Mouse (Mus musculus) kidney, embryonic 16.5 days (tissue): ENCODE data around the gene Zdhhc4. TPM values are rescaled to one million over a fixed set of nuclear protein-coding genes. Genes with fewer than 3 reads are reported as not detected.

Experiments used
- ATAC-seq: fragments of 200-750 bp; cut with Nextera tagmentation; 2 replicates; pipeline ENCODE4 v1.8.0; 2017; ENCODE audit warnings: moderate TSS enrichment; ENCODE audit not compliant: low FRiP score, low TSS enrichment
- H3K27ac ChIP-seq: fragments of 300-500 bp; sonication (generic); 2 replicates; pipeline ENCODE4 v1.5.1; 2014; ENCODE audit warnings: low read length
- H3K27me3 ChIP-seq: fragments of 300-500 bp; sonication (generic); 2 replicates; pipeline ENCODE4 v1.6.1; 2014; ENCODE audit warnings: low read length, control low read depth, mixed read lengths; ENCODE audit not compliant: insufficient read depth
- H3K36me3 ChIP-seq: fragments of 300-500 bp; sonication (generic); 2 replicates; pipeline ENCODE4 v1.6.1; 2014; ENCODE audit warnings: low read length, control low read depth, mixed read lengths; ENCODE audit not compliant: insufficient read depth
- H3K4me1 ChIP-seq: fragments of 300-500 bp; sonication (generic); 2 replicates; pipeline ENCODE4 v1.6.1; 2014; ENCODE audit warnings: low read length, control low read depth, mixed read lengths; ENCODE audit not compliant: insufficient read depth
- H3K4me2 ChIP-seq: fragments of 300-500 bp; sonication (generic); replicated peaks from 2 replicates; pipeline ENCODE4 v1.6.1; 2014; ENCODE audit warnings: low read depth, low read length
- H3K4me3 ChIP-seq: fragments of 300-500 bp; sonication (generic); 2 replicates; pipeline ENCODE4 v1.5.1; 2014; ENCODE audit warnings: mild to moderate bottlenecking, low read length
- H3K9ac ChIP-seq: fragments of 300-500 bp; sonication (generic); replicated peaks from 2 replicates; pipeline ENCODE4 v1.6.1; 2014; ENCODE audit warnings: low read length
- H3K9me3 ChIP-seq: fragments of 300-500 bp; sonication (generic); 2 replicates; pipeline ENCODE4 v1.6.1; 2016; ENCODE audit warnings: low read length, control low read depth
- WGBS: fragments of 180-500 bp; shearing (Covaris S2); extraction: QIAGEN DNeasy Blood & Tissue Kit; methylation state at CpG from one replicate; pipeline ENCODE4 v1.1.7; 2014; 5-methylcytosine and 5-hydroxymethylcytosine counted together
- polyA plus RNA-seq: library from polyadenylated mRNA; unstranded; fragments of >200 nt; fragmentation: Nextera tagmentation; extraction: Ambion mirVana; gene quantifications from 2 replicates; pipeline ENCODE4 v1.2.1, GENCODE M21; 2015

Zdhhc4 gene
- polyA plus RNA-seq, 1 experiment from 2014 or later = 81.9 TPM

- Histone ChIP-seq H3K9me3 (0 out of 2 replicates have a peak, but pooled peaks cover 2% of the 10 kb centered on the region), H3K4me1 (peaks cover 14% of the 10 kb centered on the region; the same call in 1 of the 2 replicates), H3K4me2 (peak overlapping the region; percentile 73), H3K4me3 (peak overlapping the region; percentile 48), H3K27ac (no peak overlapping the region), H3K27me3 (peaks cover 38% of the 10 kb centered on the region), H3K9ac (peak overlapping the region; percentile 54), H3K36me3 (no peaks in the 10 kb centered on the region)
- under 1% methylated on average over 46 of the region's 47 CpGs for WGBS
- ATAC-seq = peak; percentile 53
Observed at GRCm38 (mm10) chr5:143363678-143364615, 34.9 kb upstream of the Zdhhc4 start.

- 0 out of 2 replicates have a peak, but pooled peaks cover 2% of the 10 kb centered on the region for H3K9me3 ChIP-seq
- H3K36me3 ChIP-seq = no peaks in the 10 kb centered on the region
- ATAC-seq = no peak
- peaks cover 14% of the 10 kb centered on the region; the same call in 1 of the 2 replicates for H3K4me1 ChIP-seq
- 69% methylated on average over 7 of the region's 7 CpGs for WGBS
- no peak overlapping the region for H3K27ac ChIP-seq
- H3K9ac ChIP-seq = no peak overlapping the region
- no peak overlapping the region for H3K4me3 ChIP-seq
- no peak overlapping the region for H3K4me2 ChIP-seq
- H3K27me3 ChIP-seq = peaks cover 49% of the 10 kb centered on the region
Observed at GRCm38 (mm10) chr5:143361428-143361827, 32.4 kb upstream of the Zdhhc4 start.

- 57% methylated on average over 5 of the region's 5 CpGs for WGBS
- no peak overlapping the region for H3K27ac ChIP-seq
- no peaks in the 10 kb centered on the region for H3K36me3 ChIP-seq
- H3K27me3 ChIP-seq = peaks cover 44% of the 10 kb centered on the region
- no peak for ATAC-seq
- H3K4me3 ChIP-seq = no peak overlapping the region
- 0 out of 2 replicates have a peak, but pooled peaks cover 2% of the 10 kb centered on the region for H3K9me3 ChIP-seq
- H3K4me1 ChIP-seq = peaks cover 14% of the 10 kb centered on the region; the same call in 1 of the 2 replicates
- no peak overlapping the region for H3K9ac ChIP-seq
- no peak overlapping the region for H3K4me2 ChIP-seq
Observed at GRCm38 (mm10) chr5:143360000-143360399, 30.9 kb upstream of the Zdhhc4 start.

- Histone ChIP-seq H3K36me3 (no peaks in the 10 kb centered on the region), H3K27me3 (peaks cover 36% of the 10 kb centered on the region), H3K4me3 (no peak overlapping the region), H3K9me3 (0 out of 2 replicates have a peak, but pooled peaks cover 2% of the 10 kb centered on the region), H3K4me1 (peaks cover 10% of the 10 kb centered on the region; the same call in 1 of the 2 replicates), H3K4me2 (no peak overlapping the region), H3K9ac (no peak overlapping the region), H3K27ac (no peak overlapping the region)
- ATAC-seq = no peak
- 32% methylated on average over 7 of the region's 7 CpGs for WGBS
Observed at GRCm38 (mm10) chr5:143359263-143359662, 30.2 kb upstream of the Zdhhc4 start.

- 4% methylated on average over 28 of the region's 28 CpGs for WGBS
Observed at GRCm38 (mm10) chr5:143357564-143357963, 28.5 kb upstream of the Zdhhc4 start.

GRCm38 (mm10) chr5:143356686-143357388, 27.8 kb upstream of the Zdhhc4 start, which contains the start of gene Grid2ip:
TSS of gene Grid2ip (plus strand) at chr5:143357338.
- ATAC-seq = no peak
- Histone ChIP-seq H3K4me1 (no peaks in the 10 kb centered on the region), H3K27me3 (peaks cover 31% of the 10 kb centered on the region), H3K9ac (0 out of 2 replicates have a peak within 1 kb of the TSS, but pooled peaks have one; percentile 13), H3K27ac (no peak within 1 kb of the TSS), H3K9me3 (0 out of 2 replicates have a peak, but pooled peaks cover 6% of the 10 kb centered on the region), H3K4me2 (peak within 1 kb of the TSS; percentile 38), H3K4me3 (peak within 1 kb of the TSS; percentile 8; the same call in 1 of the 2 replicates), H3K36me3 (no peaks in the 10 kb centered on the region)
- WGBS = 21% methylated on average over 17 of the region's 17 CpGs

More at GRCm38 (mm10) chr5:143357564-143357963, 28.5 kb upstream of the Zdhhc4 start:
- Histone ChIP-seq H3K27me3 (peaks cover 34% of the 10 kb centered on the region), H3K27ac (no peak overlapping the region), H3K9ac (0 out of 2 replicates have a peak overlapping the region, but pooled peaks have one; percentile 13), H3K4me2 (peak overlapping the region; percentile 38), H3K36me3 (no peaks in the 10 kb centered on the region), H3K4me3 (peak overlapping the region; percentile 8; the same call in 1 of the 2 replicates), H3K4me1 (no peaks in the 10 kb centered on the region), H3K9me3 (0 out of 2 replicates have a peak, but pooled peaks cover 5% of the 10 kb centered on the region)
- peak; percentile 14; the same call in 1 of the 2 replicates for ATAC-seq

GRCm38 (mm10) chr5:143356017-143356416, 27.0 kb upstream of the Zdhhc4 start:
- Histone ChIP-seq H3K36me3 (no peaks in the 10 kb centered on the region), H3K9me3 (peaks cover 7% of the 10 kb centered on the region; the same call in 1 of the 2 replicates), H3K4me3 (no peak overlapping the region), H3K27me3 (peaks cover 31% of the 10 kb centered on the region), H3K4me1 (no peaks in the 10 kb centered on the region), H3K27ac (no peak overlapping the region), H3K9ac (no peak overlapping the region), H3K4me2 (no peak overlapping the region)
- ATAC-seq = no peak
- 42% methylated on average over 5 of the region's 5 CpGs for WGBS

GRCm38 (mm10) chr5:143346367-143346766, 17.3 kb upstream of the Zdhhc4 start:
- no peak overlapping the region for H3K9ac ChIP-seq
- H3K4me3 ChIP-seq = no peak overlapping the region
- peak; percentile 86 for ATAC-seq
- H3K9me3 ChIP-seq = peaks cover 18% of the 10 kb centered on the region
- 43% methylated on average over 8 of the region's 8 CpGs for WGBS
- no peak overlapping the region for H3K4me2 ChIP-seq
- no peaks in the 10 kb centered on the region for H3K4me1 ChIP-seq
- H3K36me3 ChIP-seq = no peaks in the 10 kb centered on the region
- no peaks in the 10 kb centered on the region for H3K27me3 ChIP-seq
- H3K27ac ChIP-seq = no peak overlapping the region

GRCm38 (mm10) chr5:143339603-143340002, 10.5 kb upstream of the Zdhhc4 start:
- ATAC-seq = no peak
- Histone ChIP-seq H3K4me1 (no peaks in the 10 kb centered on the region), H3K27ac (no peak overlapping the region), H3K4me2 (no peak overlapping the region), H3K36me3 (no peaks in the 10 kb centered on the region), H3K4me3 (no peak overlapping the region), H3K9ac (no peak overlapping the region), H3K27me3 (no peaks in the 10 kb centered on the region), H3K9me3 (0 out of 2 replicates have a peak, but pooled peaks cover 3% of the 10 kb centered on the region)
- WGBS = 54% methylated on average over 6 of the region's 6 CpGs
